Mouse (Mus musculus): ENCODE measurements at regions not wholly inside any gene's neighbourhood (a gene's known extent, or its start where the extent isn't known, plus 50 kb on each side); places are given as distances from the start of the nearest gene placed in this dataset.

- no peaks in the 10 kb centered on the region for H3K36me3 ChIP-seq (ENCODE audit: control insufficient read depth, insufficient read depth)
- H3K79me2 ChIP-seq (ENCODE audit: control insufficient read depth, insufficient read depth) = no peaks in the 10 kb centered on the region
- TF ChIP-seq MAX (IDR thresholded peaks at IDR 0.05) = no peak
- TF ChIP-seq USF1 (IDR thresholded peaks at IDR 0.05; ENCODE audit: low read depth) = no peak
- no peak for TF ChIP-seq CEBPB (IDR thresholded peaks at IDR 0.05; ENCODE audit: low read depth)
- no peak for TF ChIP-seq MYOG (IDR thresholded peaks at IDR 0.05; ENCODE audit: control insufficient read depth, extremely low read depth, insufficient read length)
- no peak for TF ChIP-seq CTCF (IDR thresholded peaks at IDR 0.05; ENCODE audit: control insufficient read depth, insufficient read depth, insufficient read length)
- TF ChIP-seq FOSL1 (IDR thresholded peaks at IDR 0.05; ENCODE audit: insufficient read depth, low read length, poor library complexity, severe bottlenecking) = no peak
- TF ChIP-seq MYOD1 (IDR thresholded peaks at IDR 0.05; ENCODE audit: control insufficient read depth, insufficient read length, low read depth) = no peak
- no peaks in the 10 kb centered on the region for H3K27me3 ChIP-seq (ENCODE audit: control insufficient read depth, insufficient read depth, insufficient read length)
- no peak overlapping the region for H3K4me3 ChIP-seq (ENCODE audit: insufficient read depth, poor library complexity, severe bottlenecking)
- H3ac ChIP-seq (ENCODE audit: control insufficient read depth, insufficient read length, low read depth) = no peak overlapping the region
- H3K79me3 ChIP-seq (ENCODE audit: low read depth) = no peaks in the 10 kb centered on the region
Measured at GRCm38 (mm10) chr15:60101485-60102280, 85.3 kb upstream of the 4933412E24Rik start.

GRCm38 (mm10) chr15:60097141-60097540, 80.7 kb upstream of the 4933412E24Rik start:
- Histone ChIP-seq H3ac (ENCODE audit: control insufficient read depth, insufficient read length, low read depth) (no peak overlapping the region), H3K79me2 (ENCODE audit: control insufficient read depth, insufficient read depth) (no peaks in the 10 kb centered on the region), H3K79me3 (ENCODE audit: low read depth) (no peaks in the 10 kb centered on the region), H3K4me3 (ENCODE audit: insufficient read depth, poor library complexity, severe bottlenecking) (no peak overlapping the region), H3K27me3 (ENCODE audit: control insufficient read depth, insufficient read depth, insufficient read length) (peaks cover 4% of the 10 kb centered on the region), H3K36me3 (ENCODE audit: control insufficient read depth, insufficient read depth) (no peaks in the 10 kb centered on the region)
- TF ChIP-seq FOSL1 (IDR thresholded peaks at IDR 0.05; ENCODE audit: insufficient read depth, low read length, poor library complexity, severe bottlenecking) (no peak), USF1 (IDR thresholded peaks at IDR 0.05; ENCODE audit: low read depth) (no peak), CEBPB (IDR thresholded peaks at IDR 0.05; ENCODE audit: low read depth) (no peak), CTCF (IDR thresholded peaks at IDR 0.05; ENCODE audit: control insufficient read depth, insufficient read depth, insufficient read length) (peak; percentile 32)

- no peak for TF ChIP-seq MYOG (IDR thresholded peaks at IDR 0.05; ENCODE audit: control insufficient read depth, extremely low read depth, insufficient read length)
- no peak for TF ChIP-seq FOSL1 (IDR thresholded peaks at IDR 0.05; ENCODE audit: insufficient read depth, low read length, poor library complexity, severe bottlenecking)
- TF ChIP-seq MYOD1 (IDR thresholded peaks at IDR 0.05; ENCODE audit: control insufficient read depth, insufficient read length, low read depth) = no peak
- TF ChIP-seq USF1 (IDR thresholded peaks at IDR 0.05; ENCODE audit: low read depth) = no peak
- TF ChIP-seq CTCF (IDR thresholded peaks at IDR 0.05; ENCODE audit: control insufficient read depth, insufficient read depth, insufficient read length) = no peak
- no peak for TF ChIP-seq MAX (IDR thresholded peaks at IDR 0.05)
- TF ChIP-seq CEBPB (IDR thresholded peaks at IDR 0.05; ENCODE audit: low read depth) = no peak
- no peaks in the 10 kb centered on the region for H3K79me3 ChIP-seq (ENCODE audit: low read depth)
- no peak overlapping the region for H3K4me3 ChIP-seq (ENCODE audit: insufficient read depth, poor library complexity, severe bottlenecking)
- no peak overlapping the region for H3ac ChIP-seq (ENCODE audit: control insufficient read depth, insufficient read length, low read depth)
- peaks cover 4% of the 10 kb centered on the region for H3K27me3 ChIP-seq (ENCODE audit: control insufficient read depth, insufficient read depth, insufficient read length)
- H3K79me2 ChIP-seq (ENCODE audit: control insufficient read depth, insufficient read depth) = no peaks in the 10 kb centered on the region
- H3K36me3 ChIP-seq (ENCODE audit: control insufficient read depth, insufficient read depth) = no peaks in the 10 kb centered on the region
Measured at GRCm38 (mm10) chr15:60096131-60096530, 79.7 kb upstream of the 4933412E24Rik start.

GRCm38 (mm10) chr15:60089921-60090320, 73.5 kb upstream of the 4933412E24Rik start:
- H3ac ChIP-seq (ENCODE audit: control insufficient read depth, insufficient read length, low read depth) = no peak overlapping the region
- no peaks in the 10 kb centered on the region for H3K79me2 ChIP-seq (ENCODE audit: control insufficient read depth, insufficient read depth)
- H3K36me3 ChIP-seq (ENCODE audit: control insufficient read depth, insufficient read depth) = no peaks in the 10 kb centered on the region
- H3K4me3 ChIP-seq (ENCODE audit: insufficient read depth, poor library complexity, severe bottlenecking) = no peak overlapping the region
- no peak for TF ChIP-seq FOSL1 (IDR thresholded peaks at IDR 0.05; ENCODE audit: insufficient read depth, low read length, poor library complexity, severe bottlenecking)
- no peak for TF ChIP-seq MYOG (IDR thresholded peaks at IDR 0.05; ENCODE audit: control insufficient read depth, extremely low read depth, insufficient read length)
- TF ChIP-seq CTCF (IDR thresholded peaks at IDR 0.05; ENCODE audit: control insufficient read depth, insufficient read depth, insufficient read length) = no peak
- TF ChIP-seq MAX (IDR thresholded peaks at IDR 0.05) = no peak
- TF ChIP-seq USF1 (IDR thresholded peaks at IDR 0.05; ENCODE audit: low read depth) = no peak
- no peak for TF ChIP-seq MYOD1 (IDR thresholded peaks at IDR 0.05; ENCODE audit: control insufficient read depth, insufficient read length, low read depth)
- no peak for TF ChIP-seq CEBPB (IDR thresholded peaks at IDR 0.05; ENCODE audit: low read depth)
- H3K79me3 ChIP-seq (ENCODE audit: low read depth) = no peaks in the 10 kb centered on the region
- peaks cover 4% of the 10 kb centered on the region for H3K27me3 ChIP-seq (ENCODE audit: control insufficient read depth, insufficient read depth, insufficient read length)

GRCm38 (mm10) chr15:60088964-60089899, 72.8 kb upstream of the 4933412E24Rik start:
- no peak overlapping the region for H3ac ChIP-seq (ENCODE audit: control insufficient read depth, insufficient read length, low read depth)
- TF ChIP-seq MYOD1 (IDR thresholded peaks at IDR 0.05; ENCODE audit: control insufficient read depth, insufficient read length, low read depth) (no peak), CEBPB (IDR thresholded peaks at IDR 0.05; ENCODE audit: low read depth) (no peak), MAX (IDR thresholded peaks at IDR 0.05) (no peak), FOSL1 (IDR thresholded peaks at IDR 0.05; ENCODE audit: insufficient read depth, low read length, poor library complexity, severe bottlenecking) (no peak), MYOG (IDR thresholded peaks at IDR 0.05; ENCODE audit: control insufficient read depth, extremely low read depth, insufficient read length) (no peak), USF1 (IDR thresholded peaks at IDR 0.05; ENCODE audit: low read depth) (no peak), CTCF (IDR thresholded peaks at IDR 0.05; ENCODE audit: control insufficient read depth, insufficient read depth, insufficient read length) (no peak)
- peaks cover 2% of the 10 kb centered on the region for H3K27me3 ChIP-seq (ENCODE audit: control insufficient read depth, insufficient read depth, insufficient read length)
- H3K79me3 ChIP-seq (ENCODE audit: low read depth) = no peaks in the 10 kb centered on the region
- H3K36me3 ChIP-seq (ENCODE audit: control insufficient read depth, insufficient read depth) = no peaks in the 10 kb centered on the region
- no peak overlapping the region for H3K4me3 ChIP-seq (ENCODE audit: insufficient read depth, poor library complexity, severe bottlenecking)
- H3K79me2 ChIP-seq (ENCODE audit: control insufficient read depth, insufficient read depth) = no peaks in the 10 kb centered on the region

Measured in C2C12 (cell line).